Mouse (Mus musculus): ENCODE measurements around the gene Ugt2b1. TPM values are rescaled to one million over a fixed set of nuclear protein-coding genes. Genes with fewer than 3 reads are reported as not detected.
"Not testable (repeated sequence)": the region's sequence is repeated elsewhere in the genome, so short reads cannot be mapped to it uniquely, and the experiment has no call there.

The Ugt2b1 gene
- polyA plus RNA-seq (2011; ENCODE audit: insufficient read length, low read depth, missing spikeins): not detected in 2 replicates

- Histone ChIP-seq H3K27ac (ENCODE audit: insufficient read depth, low read length) (no peak within 1 kb of the TSS), H3K4me3 (ENCODE audit: insufficient read depth, low read length) (no peak within 1 kb of the TSS), H3K4me1 (ENCODE audit: control insufficient read depth, insufficient read depth, low read length) (no peaks in the 10 kb centered on the region)
- no peak for TF ChIP-seq POLR2A (IDR thresholded peaks at IDR 0.05; ENCODE audit: low read depth, low read length)
- TF ChIP-seq CTCF (IDR thresholded peaks at IDR 0.05; ENCODE audit: borderline replicate concordance, insufficient read depth, low read length): no peak
Measured at GRCm38 (mm10) chr5:86926426-86926825, at the start of gene Ugt2b1. Gene Ugt2b1, minus strand, starts transcription at chr5:86926530.

- H3K4me3 ChIP-seq (ENCODE audit: insufficient read depth, low read length); H3K4me1 ChIP-seq (ENCODE audit: control insufficient read depth, insufficient read depth, low read length); H3K27ac ChIP-seq (ENCODE audit: insufficient read depth, low read length): not testable (repeated sequence)
Measured at GRCm38 (mm10) chr5:86967271-86967670, 40.9 kb upstream of the Ugt2b1 start.

GRCm38 (mm10) chr5:86962849-86963248 is 36.5 kb upstream of the Ugt2b1 start:
- not testable (repeated sequence) for H3K4me3 ChIP-seq (ENCODE audit: insufficient read depth, low read length); H3K27ac ChIP-seq (ENCODE audit: insufficient read depth, low read length); H3K4me1 ChIP-seq (ENCODE audit: control insufficient read depth, insufficient read depth, low read length)

GRCm38 (mm10) chr5:86961587-86962358 is 35.4 kb upstream of the Ugt2b1 start:
- no peak overlapping the region for H3K27ac ChIP-seq (ENCODE audit: insufficient read depth, low read length)
- H3K4me1 ChIP-seq (ENCODE audit: control insufficient read depth, insufficient read depth, low read length): no peaks in the 10 kb centered on the region
- no peak for TF ChIP-seq CTCF (IDR thresholded peaks at IDR 0.05; ENCODE audit: borderline replicate concordance, insufficient read depth, low read length)
- no peak for TF ChIP-seq POLR2A (IDR thresholded peaks at IDR 0.05; ENCODE audit: low read depth, low read length)
- no peak overlapping the region for H3K4me3 ChIP-seq (ENCODE audit: insufficient read depth, low read length)

GRCm38 (mm10) chr5:86960504-86960903 is 34.2 kb upstream of the Ugt2b1 start:
- no peaks in the 10 kb centered on the region for H3K4me1 ChIP-seq (ENCODE audit: control insufficient read depth, insufficient read depth, low read length)
- TF ChIP-seq CTCF (IDR thresholded peaks at IDR 0.05; ENCODE audit: borderline replicate concordance, insufficient read depth, low read length) (no peak), POLR2A (IDR thresholded peaks at IDR 0.05; ENCODE audit: low read depth, low read length) (no peak)
- H3K4me3 ChIP-seq (ENCODE audit: insufficient read depth, low read length): no peak overlapping the region
- no peak overlapping the region for H3K27ac ChIP-seq (ENCODE audit: insufficient read depth, low read length)

GRCm38 (mm10) chr5:86942111-86942510 is 15.8 kb upstream of the Ugt2b1 start:
- Histone ChIP-seq H3K4me1 (ENCODE audit: control insufficient read depth, insufficient read depth, low read length) (no peaks in the 10 kb centered on the region), H3K4me3 (ENCODE audit: insufficient read depth, low read length) (no peak overlapping the region), H3K27ac (ENCODE audit: insufficient read depth, low read length) (no peak overlapping the region)
- TF ChIP-seq CTCF (IDR thresholded peaks at IDR 0.05; ENCODE audit: borderline replicate concordance, insufficient read depth, low read length) (no peak), POLR2A (IDR thresholded peaks at IDR 0.05; ENCODE audit: low read depth, low read length) (no peak)

GRCm38 (mm10) chr5:86920661-86921233 is 5.6 kb downstream of the Ugt2b1 start:
- H3K27ac ChIP-seq (ENCODE audit: insufficient read depth, low read length): no peak overlapping the region
- no peaks in the 10 kb centered on the region for H3K4me1 ChIP-seq (ENCODE audit: control insufficient read depth, insufficient read depth, low read length)
- no peak overlapping the region for H3K4me3 ChIP-seq (ENCODE audit: insufficient read depth, low read length)
- TF ChIP-seq CTCF (IDR thresholded peaks at IDR 0.05; ENCODE audit: borderline replicate concordance, insufficient read depth, low read length) (no peak), POLR2A (IDR thresholded peaks at IDR 0.05; ENCODE audit: low read depth, low read length) (no peak)

- TF ChIP-seq POLR2A (IDR thresholded peaks at IDR 0.05; ENCODE audit: low read depth, low read length) (no peak), CTCF (IDR thresholded peaks at IDR 0.05; ENCODE audit: borderline replicate concordance, insufficient read depth, low read length) (no peak)
- no peak overlapping the region for H3K4me3 ChIP-seq (ENCODE audit: insufficient read depth, low read length)
- no peaks in the 10 kb centered on the region for H3K4me1 ChIP-seq (ENCODE audit: control insufficient read depth, insufficient read depth, low read length)
- H3K27ac ChIP-seq (ENCODE audit: insufficient read depth, low read length): no peak overlapping the region
Measured at GRCm38 (mm10) chr5:86911357-86912099, 14.8 kb downstream of the Ugt2b1 start.

- TF ChIP-seq POLR2A (IDR thresholded peaks at IDR 0.05; ENCODE audit: low read depth, low read length) (no peak), CTCF (IDR thresholded peaks at IDR 0.05; ENCODE audit: borderline replicate concordance, insufficient read depth, low read length) (no peak)
- no peak overlapping the region for H3K27ac ChIP-seq (ENCODE audit: insufficient read depth, low read length)
- no peaks in the 10 kb centered on the region for H3K4me1 ChIP-seq (ENCODE audit: control insufficient read depth, insufficient read depth, low read length)
- H3K4me3 ChIP-seq (ENCODE audit: insufficient read depth, low read length): no peak overlapping the region
Measured at GRCm38 (mm10) chr5:86910770-86911169, 15.6 kb downstream of the Ugt2b1 start.

GRCm38 (mm10) chr5:86906758-86907157 is 19.6 kb downstream of the Ugt2b1 start, which contains the start of gene Ugt2b34:
Gene Ugt2b34, minus strand, starts transcription at chr5:86906937.
- TF ChIP-seq POLR2A (IDR thresholded peaks at IDR 0.05; ENCODE audit: low read depth, low read length) (no peak), CTCF (IDR thresholded peaks at IDR 0.05; ENCODE audit: borderline replicate concordance, insufficient read depth, low read length) (no peak)
- no peak within 1 kb of the TSS for H3K27ac ChIP-seq (ENCODE audit: insufficient read depth, low read length)

More at GRCm38 (mm10) chr5:86906758-86907157, 19.6 kb downstream of the Ugt2b1 start, which contains the start of gene Ugt2b34:
- H3K4me3 ChIP-seq (ENCODE audit: insufficient read depth, low read length): no peak within 1 kb of the TSS
- no peaks in the 10 kb centered on the region for H3K4me1 ChIP-seq (ENCODE audit: control insufficient read depth, insufficient read depth, low read length)
